Mouse (Mus musculus): ENCODE data around the gene Agpat3.

DNA sequence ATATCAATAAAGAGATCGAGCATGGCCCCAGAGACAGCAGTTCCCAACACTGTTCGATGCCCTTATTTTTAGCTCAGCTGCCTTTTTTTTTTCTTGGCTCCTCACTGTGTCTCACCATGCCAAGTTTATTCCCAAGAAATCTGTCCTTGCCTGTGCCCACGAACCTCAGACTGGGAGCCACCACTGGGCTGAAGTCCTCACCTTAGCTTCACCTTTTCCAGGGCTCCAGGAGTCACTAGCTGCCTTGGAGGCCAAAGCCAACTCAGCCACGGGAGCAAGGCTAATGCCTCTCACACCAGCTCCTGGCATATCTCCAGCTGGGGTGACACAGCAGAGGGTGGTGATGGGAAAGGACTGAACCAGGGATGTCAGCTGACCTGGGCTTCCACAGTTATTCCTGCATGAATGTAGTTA, 96.6 kb downstream of the Agpat3 start:
- TF ChIP-seq GATA1 (IDR thresholded peaks at IDR 0.05; ENCODE audit: low read length) (no peak), TAL1 (IDR thresholded peaks at IDR 0.05; ENCODE audit: low read length) (no peak)
